Comparison of ENCODE assay signal across 24 mouse cellular contexts in genomic region chr12:117358891-117359290, GRCm38 (mm10).
DNase-seq lines count a peak whose midpoint lies in the region; ATAC-seq lines count a peak whose summit lies in the region.
"Had no signal": no experiment of that assay in that cellular context is flagged by ENCODE, and none has a peak within 500 bp of the region (broad histone marks: within the 10 kb centered on the region; RNA-seq: fewer than 3 reads in every experiment).

No protein-coding gene starts in this region.

- DNase-seq in forebrain, embryonic 11.5 days (ENCODE audit: low spot score), result peak; percentile 38
- peak; percentile 66 for DNase-seq in heart, embryonic 10.5 days (ENCODE audit: low spot score)
- no peak for DNase-seq in heart, adult 18-20 months
- peak; percentile 81 for DNase-seq in midbrain, embryonic 11.5 days (ENCODE audit: low spot score, missing footprints)
- DNase-seq: adrenal gland, adult 8-10 months; adrenal gland, postnatal 14 days; adrenal gland, postnatal 36 days; cerebellum, adult 11-12 months; cerebellum, adult 2 months; cerebellum, adult 9-10 months; cerebellum, postnatal 10 days; cerebellum, postnatal 25 days; forebrain, postnatal 0 days had no signal

- no peak overlapping the region for H3K27ac ChIP-seq in forebrain, embryonic 11.5 days (ENCODE audit: low read depth, low read length)
- no peak overlapping the region for H3K27ac ChIP-seq in forebrain, embryonic 12.5 days
- no peak overlapping the region for H3K27ac ChIP-seq in heart, embryonic 10.5 days
- H3K27ac ChIP-seq in midbrain, embryonic 11.5 days (ENCODE audit: low read depth, low read length), result no peak overlapping the region
- no peak overlapping the region for H3K27ac ChIP-seq in midbrain, embryonic 13.5 days
- H3K27ac ChIP-seq: embryonic facial prominence, embryonic 10.5 days; embryonic facial prominence, embryonic 12.5 days; forebrain, embryonic 13.5 days; forebrain, embryonic 15.5 days had no signal

- WGBS in forebrain, embryonic 11.5 days, result 98% methylated on average over 3 of the region's 3 CpGs
- WGBS in forebrain, embryonic 12.5 days, result 95% methylated on average over 3 of the region's 3 CpGs
- 87% methylated on average over 3 of the region's 3 CpGs for WGBS in heart, embryonic 10.5 days
- WGBS in midbrain, embryonic 11.5 days, result 94% methylated on average over 3 of the region's 3 CpGs
- WGBS in midbrain, embryonic 13.5 days, result 98% methylated on average over 3 of the region's 3 CpGs

- H3K4me2 ChIP-seq in forebrain, embryonic 11.5 days (ENCODE audit: low read depth, low read length, severe bottlenecking), result no peak overlapping the region
- H3K4me2 ChIP-seq in forebrain, embryonic 12.5 days, result no peak overlapping the region
- no peak overlapping the region for H3K4me2 ChIP-seq in midbrain, embryonic 11.5 days
- no peak overlapping the region for H3K4me2 ChIP-seq in midbrain, embryonic 13.5 days (replicated peaks)
- H3K4me2 ChIP-seq: embryonic facial prominence, embryonic 12.5 days; forebrain, embryonic 13.5 days; forebrain, embryonic 15.5 days had no signal

- no peak for ATAC-seq in forebrain, embryonic 11.5 days (replicated peaks; ENCODE audit: low FRiP score)
- no peak for ATAC-seq in forebrain, embryonic 12.5 days (ENCODE audit: low FRiP score)
- ATAC-seq in midbrain, embryonic 11.5 days (ENCODE audit: low FRiP score), result no peak
- no peak for ATAC-seq in midbrain, embryonic 13.5 days
- ATAC-seq: activated CD4-positive, CD25-positive, alpha-beta regulatory T cell, adult 4 months; CD4-positive, CD25-positive, alpha-beta regulatory T cell, adult 4 months; forebrain, embryonic 13.5 days; forebrain, embryonic 15.5 days; forebrain, postnatal 0 days; Patski had no signal

- H3K9me3 ChIP-seq in forebrain, embryonic 11.5 days (ENCODE audit: control insufficient read depth, low read length), result no peaks in the 10 kb centered on the region
- no peaks in the 10 kb centered on the region for H3K9me3 ChIP-seq in forebrain, embryonic 12.5 days
- no peaks in the 10 kb centered on the region for H3K9me3 ChIP-seq in heart, embryonic 10.5 days
- no peaks in the 10 kb centered on the region for H3K9me3 ChIP-seq in midbrain, embryonic 11.5 days (ENCODE audit: control insufficient read depth, low read length)
- no peaks in the 10 kb centered on the region for H3K9me3 ChIP-seq in midbrain, embryonic 13.5 days
- H3K9me3 ChIP-seq: embryonic facial prominence, embryonic 10.5 days; embryonic facial prominence, embryonic 12.5 days; forebrain, embryonic 13.5 days; forebrain, embryonic 15.5 days had no signal

- no peak overlapping the region for H3K9ac ChIP-seq in forebrain, embryonic 11.5 days (ENCODE audit: low read length)
- no peak overlapping the region for H3K9ac ChIP-seq in forebrain, embryonic 12.5 days
- no peak overlapping the region for H3K9ac ChIP-seq in midbrain, embryonic 11.5 days (ENCODE audit: low read length)
- no peak overlapping the region for H3K9ac ChIP-seq in midbrain, embryonic 13.5 days (replicated peaks)
- H3K9ac ChIP-seq: embryonic facial prominence, embryonic 12.5 days; forebrain, embryonic 13.5 days; forebrain, embryonic 15.5 days; forebrain, postnatal 0 days had no signal

- peaks cover 3% of the 10 kb centered on the region; the same call in 1 of the 2 replicates for H3K27me3 ChIP-seq in forebrain, embryonic 11.5 days (ENCODE audit: control insufficient read depth, insufficient read depth, low read length)
- peaks cover 34% of the 10 kb centered on the region for H3K27me3 ChIP-seq in forebrain, embryonic 12.5 days
- H3K27me3 ChIP-seq in heart, embryonic 10.5 days (ENCODE audit: insufficient read depth, poor library complexity, severe bottlenecking), result peaks cover 11% of the 10 kb centered on the region; the same call in 1 of the 2 replicates
- no peaks in the 10 kb centered on the region for H3K27me3 ChIP-seq in midbrain, embryonic 11.5 days (ENCODE audit: control insufficient read depth, insufficient read depth, low read length)
- no peaks in the 10 kb centered on the region for H3K27me3 ChIP-seq in midbrain, embryonic 13.5 days
- H3K27me3 ChIP-seq: CH12.LX; embryonic facial prominence, embryonic 12.5 days had no signal

- H3K4me3 ChIP-seq in forebrain, embryonic 11.5 days (ENCODE audit: low read depth, low read length), result no peak overlapping the region
- no peak overlapping the region for H3K4me3 ChIP-seq in forebrain, embryonic 12.5 days (replicated peaks)
- H3K4me3 ChIP-seq in heart, embryonic 10.5 days, result no peak overlapping the region
- no peak overlapping the region for H3K4me3 ChIP-seq in midbrain, embryonic 11.5 days (ENCODE audit: low read depth, low read length)
- H3K4me3 ChIP-seq in midbrain, embryonic 13.5 days (replicated peaks), result no peak overlapping the region
- H3K4me3 ChIP-seq: embryonic facial prominence, embryonic 10.5 days; embryonic facial prominence, embryonic 12.5 days; forebrain, embryonic 13.5 days; forebrain, embryonic 15.5 days had no signal

- H3K4me1 ChIP-seq in forebrain, embryonic 11.5 days (replicated peaks; ENCODE audit: control insufficient read depth, insufficient read depth, low read length), result no peaks in the 10 kb centered on the region; the same call in 1 of the 2 replicates
- H3K4me1 ChIP-seq in forebrain, embryonic 12.5 days, result peaks cover 17% of the 10 kb centered on the region
- H3K4me1 ChIP-seq in heart, embryonic 10.5 days, result no peaks in the 10 kb centered on the region
- H3K4me1 ChIP-seq in midbrain, embryonic 11.5 days (ENCODE audit: control insufficient read depth, insufficient read depth, low read length), result no peaks in the 10 kb centered on the region
- H3K4me1 ChIP-seq in midbrain, embryonic 13.5 days (replicated peaks), result peaks cover 16% of the 10 kb centered on the region
- H3K4me1 ChIP-seq: embryonic facial prominence, embryonic 10.5 days; embryonic facial prominence, embryonic 12.5 days had no signal

- no peaks in the 10 kb centered on the region for H3K36me3 ChIP-seq in forebrain, embryonic 11.5 days (ENCODE audit: control insufficient read depth, insufficient read depth, low read length)
- H3K36me3 ChIP-seq in forebrain, embryonic 12.5 days (replicated peaks), result no peaks in the 10 kb centered on the region
- no peaks in the 10 kb centered on the region for H3K36me3 ChIP-seq in heart, embryonic 10.5 days
- H3K36me3 ChIP-seq in midbrain, embryonic 11.5 days (ENCODE audit: control insufficient read depth, insufficient read depth, low read length), result no peaks in the 10 kb centered on the region
- no peaks in the 10 kb centered on the region for H3K36me3 ChIP-seq in midbrain, embryonic 13.5 days
- H3K36me3 ChIP-seq: embryonic facial prominence, embryonic 10.5 days; embryonic facial prominence, embryonic 12.5 days; forebrain, embryonic 15.5 days; G1E had no signal

Comparison
In these comparisons a context has a peak if more than half of its experiments do, and no peak if none do; other contexts are left out.
1. DNase-seq: peak in forebrain, embryonic 11.5 days (single experiment), heart, embryonic 10.5 days (single experiment) and midbrain, embryonic 11.5 days (single experiment); none in heart, adult 18-20 months (0 of 2).